ENCODE assay signal across 8 mouse cellular contexts in the genomic region with DNA sequence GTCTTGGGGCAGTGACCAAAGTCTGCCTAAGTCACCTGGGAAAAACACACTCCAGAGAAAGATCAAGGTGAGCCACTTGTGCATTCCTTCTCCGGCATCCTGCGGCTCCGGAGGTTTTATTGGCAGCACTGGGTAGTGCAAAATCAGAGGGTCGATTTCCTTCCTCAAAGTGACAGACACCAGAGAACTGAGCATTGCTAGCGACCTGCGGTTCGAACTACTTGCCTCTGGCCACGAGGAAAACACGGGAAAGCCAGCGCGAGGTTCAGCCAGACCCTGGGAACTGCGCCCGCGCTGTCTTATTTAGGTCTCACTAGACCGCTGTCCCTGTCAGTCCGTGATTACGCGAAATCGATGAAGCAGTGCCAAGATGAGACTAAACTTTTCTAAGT. TPM values are rescaled to one million over a fixed set of nuclear protein-coding genes. Genes with fewer than 3 reads are reported as not detected.
A peak's percentile ranks its signal among the peaks of the same experiment; 100 is the strongest.
DNase-seq lines count a peak whose midpoint lies in the region; ATAC-seq and TF ChIP-seq lines count a peak whose summit lies in the region.

No protein-coding gene starts in this region.

- H3K9ac ChIP-seq in heart, postnatal 0 days (replicated peaks; ENCODE audit: low read depth, low read length) = 0 out of 2 replicates have a peak overlapping the region, but pooled peaks have one; percentile 25
- H3K9ac ChIP-seq in kidney, postnatal 0 days (ENCODE audit: low read depth, low read length) = no peak overlapping the region

- 1% methylated on average over 19 of the region's 19 CpGs for WGBS in heart, postnatal 0 days
- WGBS in kidney, postnatal 0 days = 1% methylated on average over 19 of the region's 19 CpGs

- H3K27me3 ChIP-seq in heart, postnatal 0 days (ENCODE audit: control insufficient read depth, insufficient read depth, low read length) = peaks cover 11% of the 10 kb centered on the region
- H3K27me3 ChIP-seq in kidney, postnatal 0 days (ENCODE audit: insufficient read depth, low read length) = peaks cover 4% of the 10 kb centered on the region; the same call in 1 of the 2 replicates
- no peaks in the 10 kb centered on the region for H3K27me3 ChIP-seq in testis, adult 2 months (ENCODE audit: control insufficient read depth, insufficient read depth, low read length)

- H3K9me3 ChIP-seq in heart, postnatal 0 days (replicated peaks; ENCODE audit: control insufficient read depth, low read length) = no peaks in the 10 kb centered on the region
- H3K9me3 ChIP-seq in kidney, postnatal 0 days (replicated peaks; ENCODE audit: low read length) = no peaks in the 10 kb centered on the region

- peaks cover 8% of the 10 kb centered on the region for H3K4me1 ChIP-seq in cortical plate, adult 2 months (ENCODE audit: control insufficient read depth, insufficient read depth, low read length)
- peaks cover 3% of the 10 kb centered on the region; the same call in 1 of the 2 replicates for H3K4me1 ChIP-seq in heart, postnatal 0 days (ENCODE audit: control insufficient read depth, insufficient read depth)
- H3K4me1 ChIP-seq in kidney, postnatal 0 days (replicated peaks; ENCODE audit: insufficient read depth, low read length) = 0 out of 2 replicates have a peak, but pooled peaks cover 6% of the 10 kb centered on the region
- H3K4me1 ChIP-seq in testis, adult 2 months (ENCODE audit: control insufficient read depth, insufficient read depth, low read length) = peaks cover 10% of the 10 kb centered on the region

- H3K4me3 ChIP-seq in cortical plate, adult 2 months (ENCODE audit: insufficient read depth, low read length) = peak overlapping the region; percentile 98
- peak overlapping the region; percentile 70 for H3K4me3 ChIP-seq in heart, postnatal 0 days (ENCODE audit: low read depth, low read length)
- H3K4me3 ChIP-seq in kidney, postnatal 0 days (replicated peaks; ENCODE audit: low read depth, low read length) = peak overlapping the region; percentile 71
- H3K4me3 ChIP-seq in testis, adult 2 months (ENCODE audit: control insufficient read depth, low read depth, low read length) = peak overlapping the region; percentile 60

- TF ChIP-seq CTCF in cortical plate, adult 2 months (IDR thresholded peaks at IDR 0.05; ENCODE audit: extremely low read depth, insufficient read depth, low read length) = no peak
- no peak for TF ChIP-seq CTCF in heart, postnatal 0 days (IDR thresholded peaks at IDR 0.05; ENCODE audit: low read depth)
- no peak for TF ChIP-seq CTCF in kidney, postnatal 0 days (IDR thresholded peaks at IDR 0.05; ENCODE audit: low read depth)
- TF ChIP-seq CTCF in testis, adult 2 months (IDR thresholded peaks at IDR 0.05; ENCODE audit: control insufficient read depth, insufficient read depth, insufficient replicate concordance, low read depth, low read length) = no peak

- TF ChIP-seq EP300 in heart, postnatal 0 days (IDR thresholded peaks at IDR 0.05; ENCODE audit: low read depth) = no peak

- no peaks in the 10 kb centered on the region for H3K36me3 ChIP-seq in heart, postnatal 0 days (replicated peaks; ENCODE audit: control insufficient read depth, insufficient read depth, low read length)
- H3K36me3 ChIP-seq in kidney, postnatal 0 days (ENCODE audit: insufficient read depth, low read length) = no peaks in the 10 kb centered on the region
- no peaks in the 10 kb centered on the region for H3K36me3 ChIP-seq in testis, adult 2 months (ENCODE audit: control insufficient read depth, insufficient read depth, low read length)

- no peak for ATAC-seq in heart, postnatal 0 days (ENCODE audit: insufficient read depth, low read depth)
- no peak for ATAC-seq in kidney, postnatal 0 days (replicated peaks; ENCODE audit: low FRiP score, low read depth)

- peak overlapping the region; percentile 96 for H3K4me2 ChIP-seq in heart, postnatal 0 days (ENCODE audit: low read depth, low read length)
- H3K4me2 ChIP-seq in kidney, postnatal 0 days (ENCODE audit: low read length) = peak overlapping the region; percentile 94

- H3K27ac ChIP-seq in cortical plate, adult 2 months (ENCODE audit: insufficient read depth, low read length) = no peak overlapping the region
- H3K27ac ChIP-seq in heart, postnatal 0 days (ENCODE audit: low read depth) = no peak overlapping the region
- no peak overlapping the region for H3K27ac ChIP-seq in kidney, postnatal 0 days
- H3K27ac ChIP-seq in testis, adult 2 months (ENCODE audit: control insufficient read depth, insufficient read depth, low read depth, low read length) = peak overlapping the region; percentile 30; the same call in 1 of the 2 replicates

- no peak for TF ChIP-seq POLR2A in cortical plate, adult 2 months (IDR thresholded peaks at IDR 0.05; ENCODE audit: extremely low read depth, insufficient read depth, low read length)
- no peak for TF ChIP-seq POLR2A in testis, adult 2 months (IDR thresholded peaks at IDR 0.05; ENCODE audit: control insufficient read depth, low read depth, low read length)

- peak; percentile 3 for DNase-seq in ovary, postnatal 10 days (ENCODE audit: low spot score)
- DNase-seq in ovary, adult 18-20 months (ENCODE audit: low spot score) = no peak
- peak; percentile 16 for DNase-seq in heart, postnatal 0 days (ENCODE audit: low spot score)
- no peak for DNase-seq in kidney, postnatal 0 days (ENCODE audit: low spot score)
- DNase-seq in mesoderm, embryonic 11.5 days (ENCODE audit: low read depth, low spot score) = peak; percentile 41
- no peak for DNase-seq in Muller cell, postnatal 12 days (ENCODE audit: inconsistent ontology term)

RNA-seq across cellular contexts. Expression of gene Cacnb4, which starts 1.7 kb away (rescaled TPM):
- polyA plus RNA-seq in cortical plate, adult 2 months (2012; rRNA removed) = 66.9 and 70.3 TPM in 2 replicates
- 0.69 and 0.73 TPM in 2 replicates for total RNA-seq in heart, postnatal 0 days (2014; rRNA removed; ENCODE audit: low replicate concordance)
- polyA plus RNA-seq in heart, postnatal 0 days (2015; fragmentation: Nextera tagmentation; extraction: Ambion mirVana) = 0.48 and 0.56 TPM in 2 replicates
- 1.4 and 2.0 TPM in 2 replicates for polyA plus RNA-seq in kidney, postnatal 0 days (2015; fragmentation: Nextera tagmentation; extraction: Ambion mirVana)
- polyA plus RNA-seq in testis, adult 2 months (2012; rRNA removed) = 0.68 and 0.97 TPM in 2 replicates

Comparison
In these comparisons a context has a peak if more than half of its experiments do, and no peak if none do; other contexts are left out.
1. DNase-seq: peak in ovary, postnatal 10 days (single experiment), heart, postnatal 0 days (single experiment) and mesoderm, embryonic 11.5 days (single experiment); none in ovary, adult 18-20 months (single experiment), kidney, postnatal 0 days (single experiment) and Muller cell, postnatal 12 days (single experiment).
2. RNA of gene Cacnb4, which starts 1.7 kb away (polyA plus RNA-seq): 66.9 to 70.3 TPM in cortical plate, adult 2 months; 1.4 to 2.0 TPM in kidney, postnatal 0 days, 0.68 to 0.97 TPM in testis, adult 2 months and 0.48 to 0.56 TPM in heart, postnatal 0 days; every median in the first group is over 10 times any median in the second.
3. Peak in every context shown above with its lines, with median percentiles within 50 percentile points of each other: H3K4me3 ChIP-seq.